Mouse (Mus musculus) midbrain, embryonic 13.5 days (tissue): ENCODE measurements around the gene 5730522E02Rik. TPM values are rescaled to one million over a fixed set of nuclear protein-coding genes. Genes with fewer than 3 reads are reported as not detected.
A peak's percentile ranks its signal among the peaks of the same experiment; 100 is the strongest.

ENCODE experiments used
- ATAC-seq: fragments of 200-750 bp; cut with Nextera tagmentation; 2 replicates; pipeline ENCODE4 v1.8.0; 2017; ENCODE audit warnings: mild to moderate bottlenecking, moderate TSS enrichment, moderate library complexity
- H3K27ac ChIP-seq: fragments of 300-500 bp; sonication (generic); 2 replicates; pipeline ENCODE4 v1.5.1; 2015; ENCODE audit warnings: inconsistent platforms, mild to moderate bottlenecking, moderate library complexity
- H3K27me3 ChIP-seq: fragments of 300-500 bp; sonication (generic); 2 replicates; pipeline ENCODE4 v1.6.1; 2015; ENCODE audit warnings: mild to moderate bottlenecking, inconsistent platforms
- H3K36me3 ChIP-seq: fragments of 300-500 bp; sonication (generic); 2 replicates; pipeline ENCODE4 v1.6.1; 2015; ENCODE audit warnings: mild to moderate bottlenecking, inconsistent platforms
- H3K4me1 ChIP-seq: fragments of 300-500 bp; sonication (generic); replicated peaks from 2 replicates; pipeline ENCODE4 v1.6.1; 2015; ENCODE audit warnings: inconsistent platforms
- H3K4me2 ChIP-seq: fragments of 300-500 bp; sonication (generic); replicated peaks from 2 replicates; pipeline ENCODE4 v1.6.1; 2015; ENCODE audit warnings: moderate library complexity, mild to moderate bottlenecking, inconsistent platforms
- H3K4me3 ChIP-seq: fragments of 300-500 bp; sonication (generic); replicated peaks from 2 replicates; pipeline ENCODE4 v1.5.1; 2015; ENCODE audit warnings: mild to moderate bottlenecking, inconsistent platforms
- H3K9ac ChIP-seq: fragments of 300-500 bp; sonication (generic); replicated peaks from 2 replicates; pipeline ENCODE4 v1.6.1; 2015; ENCODE audit warnings: mild to moderate bottlenecking, inconsistent platforms
- H3K9me3 ChIP-seq: fragments of 300-500 bp; sonication (generic); 2 replicates; pipeline ENCODE4 v1.6.1; 2016; ENCODE audit warnings: mild to moderate bottlenecking, inconsistent platforms
- WGBS: fragments of 180-500 bp; shearing (Covaris S2); methylation state at CpG from one replicate; pipeline ENCODE4 v1.1.7; 2015; 5-methylcytosine and 5-hydroxymethylcytosine counted together
- polyA plus RNA-seq: library from polyadenylated mRNA; unstranded; fragments of >200 nt; fragmentation: Nextera tagmentation; extraction: Ambion mirVana; gene quantifications from 2 replicates; pipeline ENCODE4 v1.2.1, GENCODE M21; 2015

5730522E02Rik gene
- polyA plus RNA-seq, 1 experiment from 2014 or later: 16.8 TPM

- ATAC-seq: peak; percentile 25; the same call in 1 of the 2 replicates
- whole genome bisulfite sequencing: 21% methylated on average over 16 of the region's 16 CpGs
- H3K36me3 ChIP-seq: no peaks in the 10 kb centered on the region
- no peak overlapping the region for H3K4me3 ChIP-seq
- H3K4me2 ChIP-seq: peak overlapping the region; percentile 35
- 0 out of 2 replicates have a peak overlapping the region, but pooled peaks have one; percentile 19 for H3K9ac ChIP-seq
- H3K27me3 ChIP-seq: no peaks in the 10 kb centered on the region
- no peaks in the 10 kb centered on the region for H3K9me3 ChIP-seq
- H3K4me1 ChIP-seq: peaks cover 43% of the 10 kb centered on the region
- H3K27ac ChIP-seq: peak overlapping the region; percentile 82
Measured at GRCm38 (mm10) chr11:25856629-25857568, 353.7 kb downstream of the 5730522E02Rik start.

GRCm38 (mm10) chr11:25855794-25856193 lies 354.8 kb downstream of the 5730522E02Rik start:
- Histone ChIP-seq H3K4me3 (0 out of 2 replicates have a peak overlapping the region, but pooled peaks have one; percentile 6), H3K27ac (peak overlapping the region; percentile 82), H3K27me3 (no peaks in the 10 kb centered on the region), H3K9ac (no peak overlapping the region; the same call in 1 of the 2 replicates), H3K9me3 (no peaks in the 10 kb centered on the region), H3K36me3 (no peaks in the 10 kb centered on the region), H3K4me2 (peak overlapping the region; percentile 35), H3K4me1 (peaks cover 43% of the 10 kb centered on the region)
- ATAC-seq: no peak
- 29% methylated on average over 9 of the region's 9 CpGs for WGBS

GRCm38 (mm10) chr11:25854216-25854615 lies 356.3 kb downstream of the 5730522E02Rik start:
- H3K9me3 ChIP-seq: no peaks in the 10 kb centered on the region
- H3K9ac ChIP-seq: no peak overlapping the region
- H3K4me1 ChIP-seq: peaks cover 43% of the 10 kb centered on the region
- H3K27me3 ChIP-seq: no peaks in the 10 kb centered on the region
- H3K27ac ChIP-seq: peak overlapping the region; percentile 76
- H3K4me3 ChIP-seq: no peak overlapping the region
- 26% methylated on average over 10 of the region's 10 CpGs for WGBS
- H3K36me3 ChIP-seq: no peaks in the 10 kb centered on the region
- ATAC-seq: peak; percentile 34; the same call in 1 of the 2 replicates
- H3K4me2 ChIP-seq: 0 out of 2 replicates have a peak overlapping the region, but pooled peaks have one; percentile 1

- WGBS: 15% methylated on average over 5 of the region's 5 CpGs
Measured at GRCm38 (mm10) chr11:25853032-25853431, 357.5 kb downstream of the 5730522E02Rik start.

GRCm38 (mm10) chr11:25848824-25849644 lies 361.5 kb downstream of the 5730522E02Rik start:
- Histone ChIP-seq H3K36me3 (no peaks in the 10 kb centered on the region), H3K4me2 (no peak overlapping the region), H3K27ac (no peak overlapping the region), H3K4me1 (peaks cover 10% of the 10 kb centered on the region), H3K4me3 (no peak overlapping the region), H3K9ac (no peak overlapping the region), H3K9me3 (no peaks in the 10 kb centered on the region), H3K27me3 (no peaks in the 10 kb centered on the region)
- WGBS: 70% methylated on average over 14 of the region's 14 CpGs
- ATAC-seq: no peak

More at GRCm38 (mm10) chr11:25853032-25853431, 357.5 kb downstream of the 5730522E02Rik start:
- ATAC-seq: peak; percentile 46
- Histone ChIP-seq H3K27ac (0 out of 2 replicates have a peak overlapping the region, but pooled peaks have one; percentile 48), H3K27me3 (no peaks in the 10 kb centered on the region), H3K9me3 (no peaks in the 10 kb centered on the region), H3K4me2 (no peak overlapping the region), H3K4me3 (no peak overlapping the region), H3K4me1 (peaks cover 46% of the 10 kb centered on the region), H3K9ac (peak overlapping the region; percentile 33; the same call in 1 of the 2 replicates), H3K36me3 (no peaks in the 10 kb centered on the region)

GRCm38 (mm10) chr11:25838451-25838850 lies 372.1 kb downstream of the 5730522E02Rik start:
- Histone ChIP-seq H3K9me3 (no peaks in the 10 kb centered on the region), H3K9ac (no peak overlapping the region), H3K27ac (no peak overlapping the region), H3K4me1 (no peaks in the 10 kb centered on the region), H3K4me3 (no peak overlapping the region), H3K4me2 (no peak overlapping the region), H3K36me3 (no peaks in the 10 kb centered on the region), H3K27me3 (no peaks in the 10 kb centered on the region)
- ATAC-seq: no peak
- 85% methylated on average over 1 of the region's 1 CpGs for WGBS

GRCm38 (mm10) chr11:25819789-25820188 lies 390.8 kb downstream of the 5730522E02Rik start:
- H3K36me3 ChIP-seq: no peaks in the 10 kb centered on the region
- no peak overlapping the region for H3K4me2 ChIP-seq
- peaks cover 8% of the 10 kb centered on the region; the same call in 1 of the 2 replicates for H3K4me1 ChIP-seq
- no peak overlapping the region for H3K27ac ChIP-seq
- no peak overlapping the region for H3K9ac ChIP-seq
- no peaks in the 10 kb centered on the region for H3K27me3 ChIP-seq
- H3K4me3 ChIP-seq: no peak overlapping the region
- ATAC-seq: peak; percentile 56; the same call in 1 of the 2 replicates
- H3K9me3 ChIP-seq: no peaks in the 10 kb centered on the region

- WGBS: 57% methylated on average over 2 of the region's 2 CpGs
- Histone ChIP-seq H3K4me3 (no peak overlapping the region), H3K4me2 (no peak overlapping the region), H3K4me1 (no peaks in the 10 kb centered on the region), H3K36me3 (no peaks in the 10 kb centered on the region), H3K9ac (no peak overlapping the region), H3K27ac (no peak overlapping the region), H3K27me3 (no peaks in the 10 kb centered on the region), H3K9me3 (no peaks in the 10 kb centered on the region)
- no peak for ATAC-seq
Measured at GRCm38 (mm10) chr11:25813446-25813845, 397.1 kb downstream of the 5730522E02Rik start.

GRCm38 (mm10) chr11:25787691-25788090 lies 422.9 kb downstream of the 5730522E02Rik start:
- 92% methylated on average over 1 of the region's 1 CpGs for WGBS
- Histone ChIP-seq H3K9me3 (no peaks in the 10 kb centered on the region), H3K4me2 (no peak overlapping the region), H3K27me3 (no peaks in the 10 kb centered on the region), H3K4me1 (no peaks in the 10 kb centered on the region), H3K27ac (no peak overlapping the region), H3K4me3 (no peak overlapping the region), H3K9ac (no peak overlapping the region), H3K36me3 (no peaks in the 10 kb centered on the region)
- ATAC-seq: no peak

GRCm38 (mm10) chr11:25772231-25772630 lies 438.3 kb downstream of the 5730522E02Rik start:
- H3K27me3 ChIP-seq: no peaks in the 10 kb centered on the region
- no peak overlapping the region for H3K4me2 ChIP-seq
- 0 out of 2 replicates have a peak, but pooled peaks cover 6% of the 10 kb centered on the region for H3K4me1 ChIP-seq
- no peaks in the 10 kb centered on the region for H3K36me3 ChIP-seq
- WGBS: 65% methylated on average over 1 of the region's 1 CpGs
- H3K4me3 ChIP-seq: no peak overlapping the region
- no peaks in the 10 kb centered on the region for H3K9me3 ChIP-seq
- no peak overlapping the region for H3K9ac ChIP-seq
- no peak for ATAC-seq
- H3K27ac ChIP-seq: no peak overlapping the region

- no peak for ATAC-seq
- Histone ChIP-seq H3K4me1 (0 out of 2 replicates have a peak, but pooled peaks cover 6% of the 10 kb centered on the region), H3K27ac (no peak overlapping the region), H3K4me3 (no peak overlapping the region), H3K4me2 (no peak overlapping the region), H3K9ac (no peak overlapping the region), H3K27me3 (no peaks in the 10 kb centered on the region), H3K36me3 (no peaks in the 10 kb centered on the region), H3K9me3 (no peaks in the 10 kb centered on the region)
- WGBS: 92% methylated on average over 3 of the region's 3 CpGs
Measured at GRCm38 (mm10) chr11:25770991-25771568, 439.5 kb downstream of the 5730522E02Rik start.
